Mouse (Mus musculus) cortical plate, adult 2 months (tissue): Measurements from ENCODE around the gene Birc3.
"Not testable (repeated sequence)": the region's sequence is repeated elsewhere in the genome, so short reads cannot be mapped to it uniquely, and the experiment has no call there.

Source experiments
- CTCF ChIP-seq: fragments of 200-500 bp; IDR thresholded peaks from 2 replicates; pipeline ENCODE4 v1.5.1; 2011; ENCODE audit warnings: mild to moderate bottlenecking, control low read depth, low read length; ENCODE audit not compliant: insufficient read depth; ENCODE audit errors: extremely low read depth
- POLR2A ChIP-seq: fragments of 200-500 bp; IDR thresholded peaks from 2 replicates; pipeline ENCODE4 v1.6.1; 2011; ENCODE audit warnings: mild to moderate bottlenecking, low read length, control low read depth; ENCODE audit not compliant: insufficient read depth; ENCODE audit errors: extremely low read depth

GRCm38 (mm10) chr9:7866981-7867380 is 6.0 kb downstream of the Birc3 start:
- not testable (repeated sequence) for TF ChIP-seq POLR2A, CTCF
